Mouse (Mus musculus) CH12.LX (cell line): Measurements from ENCODE around the gene Spdya.

Experiments used
- CTCF ChIP-seq, 2 experiments: IDR thresholded peaks in 1 of 2; conservative IDR thresholded peaks in 1 of 2; 2 replicates each; pipeline ENCODE4 v1.5.1; 2011 to 2012; ENCODE audit warnings: low read depth in 2 of 2, low read length in 2 of 2, improper control_type of control experiment in 1 of 2, inconsistent platforms in 1 of 2, mild to moderate bottlenecking in 1 of 2, moderate library complexity in 1 of 2
- E2F4 ChIP-seq: IDR thresholded peaks from 2 replicates; pipeline ENCODE4 v1.6.1; 2011; ENCODE audit warnings: low read depth, low read length, improper control_type of control experiment; ENCODE audit not compliant: insufficient replicate concordance
- EP300 ChIP-seq: IDR thresholded peaks from 2 replicates; pipeline ENCODE4 v1.6.1; 2011; ENCODE audit warnings: low read length, improper control_type of control experiment
- GABPA ChIP-seq: IDR thresholded peaks from 2 replicates; pipeline ENCODE4 v1.6.1; 2012; ENCODE audit warnings: low read depth, low read length, improper control_type of control experiment, inconsistent platforms; ENCODE audit not compliant: insufficient replicate concordance
- MAZ ChIP-seq: IDR thresholded peaks from 2 replicates; pipeline ENCODE4 v1.6.1; 2012; ENCODE audit warnings: low read depth, mild to moderate bottlenecking, inconsistent platforms, low read length, improper control_type of control experiment, moderate library complexity
- NELFE ChIP-seq: IDR thresholded peaks from 2 replicates; pipeline ENCODE4 v1.6.1; 2011; ENCODE audit warnings: low read depth, low read length, improper control_type of control experiment
- PAX5 ChIP-seq: IDR thresholded peaks from 2 replicates; pipeline ENCODE4 v1.6.1; 2012; ENCODE audit warnings: low read length, inconsistent platforms, mixed read lengths
- USF1 ChIP-seq: IDR thresholded peaks from 2 replicates; pipeline ENCODE4 v1.6.1; 2014; ENCODE audit warnings: low read depth, mild to moderate bottlenecking, inconsistent platforms, low read length, improper control_type of control experiment
- ZC3H11A ChIP-seq: IDR thresholded peaks from 2 replicates; pipeline ENCODE4 v1.6.1; 2012; ENCODE audit warnings: low read depth, mild to moderate bottlenecking, inconsistent platforms, low read length, improper control_type of control experiment
- ZKSCAN1 ChIP-seq: IDR thresholded peaks from 2 replicates; pipeline ENCODE4 v1.6.1; 2012; ENCODE audit warnings: low read depth, inconsistent platforms, low read length, improper control_type of control experiment, borderline replicate concordance
- ZMIZ1 ChIP-seq: IDR thresholded peaks from 2 replicates; pipeline ENCODE4 v1.6.1; 2012; ENCODE audit warnings: low read depth, mild to moderate bottlenecking, inconsistent platforms, low read length, improper control_type of control experiment

DNA sequence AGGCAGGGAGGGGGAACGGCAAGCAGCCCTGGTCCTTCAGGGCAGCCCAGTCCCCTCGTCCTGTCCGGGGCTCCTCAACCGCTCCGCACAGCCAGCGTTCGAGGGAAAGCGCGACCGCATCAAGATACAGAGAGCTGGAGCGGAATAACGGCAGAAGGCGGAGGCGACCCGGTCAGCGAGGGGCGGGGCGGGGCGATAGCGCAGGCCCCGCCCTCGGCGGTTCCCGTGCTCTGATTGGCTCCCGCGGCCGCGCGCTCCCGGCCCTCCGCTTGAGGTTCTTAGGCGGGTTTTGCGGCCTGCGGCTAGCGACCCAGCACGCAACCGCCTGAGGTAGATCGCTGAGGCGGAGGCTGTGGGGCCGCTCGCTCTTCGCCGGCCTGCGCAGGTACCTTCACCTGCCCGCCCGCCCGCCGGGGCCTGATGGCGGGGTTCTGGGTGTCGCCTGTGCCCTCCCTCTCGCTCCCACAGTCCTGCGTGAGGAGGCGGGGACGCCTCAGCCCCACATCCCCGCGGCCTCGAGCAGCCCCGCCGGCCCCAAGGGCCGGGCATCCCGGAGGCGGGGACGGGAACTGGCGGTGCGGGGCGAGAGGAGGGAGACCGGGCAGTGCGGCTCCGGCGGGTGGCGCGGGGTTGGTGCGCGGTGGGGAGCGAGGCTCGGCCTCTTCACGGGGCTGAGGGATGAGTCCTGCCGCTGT, at the start of gene Spdya:
- TF ChIP-seq ZKSCAN1, result no peak
- no peak for TF ChIP-seq ZC3H11A
- TF ChIP-seq PAX5, result no peak
- no peak for TF ChIP-seq EP300
- no peak for TF ChIP-seq MAZ
- TF ChIP-seq CTCF (conservative IDR thresholded peaks at IDR 0.05 in 1 of 2, IDR thresholded peaks at IDR 0.05 in 1 of 2; ENCODE audit: low read depth in 2 of 2, low read length in 2 of 2), result no peak
- no peak for TF ChIP-seq GABPA
- TF ChIP-seq ZMIZ1, result no peak
- TF ChIP-seq USF1, result no peak
- TF ChIP-seq E2F4, result no peak
- TF ChIP-seq NELFE, result no peak
